Mouse (Mus musculus): ENCODE results near the gene Crybb3. TPM values are rescaled to one million over a fixed set of nuclear protein-coding genes. Genes with fewer than 3 reads are reported as not detected.
"Not testable (repeated sequence)": the region's sequence is repeated elsewhere in the genome, so short reads cannot be mapped to it uniquely, and the experiment has no call there.

Gene Crybb3
- total RNA-seq (2021), result 1 to 10 TPM in 1 of 2 experiments, under 1 TPM in 1; 0.62 to 1.5 TPM
- long read RNA-seq, experiment 1, partial matches to known transcripts, result 0 of 1 reads
- long read RNA-seq, experiment 1, other reads (novel, unspliced or antisense), result 1 of 1 reads
- long read RNA-seq, experiment 2, partial matches to known transcripts, result 0 of 1 reads
- long read RNA-seq, experiment 2, other reads (novel, unspliced or antisense), result 0 of 1 reads

GRCm38 (mm10) chr5:113081439-113081838 lies at the start of gene Crybb3:
Gene Crybb3, minus strand, starts transcription at chr5:113081584.
- no peak for DNase-seq

- DNase-seq, result no peak
Measured at GRCm38 (mm10) chr5:113128426-113128825, 47.0 kb upstream of the Crybb3 start.

GRCm38 (mm10) chr5:113126476-113126875 lies 45.1 kb upstream of the Crybb3 start:
- DNase-seq, result no peak

- no peak for DNase-seq
Measured at GRCm38 (mm10) chr5:113123693-113124092, 42.3 kb upstream of the Crybb3 start.

GRCm38 (mm10) chr5:113122326-113123054 lies 41.1 kb upstream of the Crybb3 start:
- peak; percentile 53 for DNase-seq

GRCm38 (mm10) chr5:113121591-113121875 lies 40.1 kb upstream of the Crybb3 start:
- no peak for DNase-seq

- no peak for DNase-seq
Measured at GRCm38 (mm10) chr5:113120741-113121590, 39.6 kb upstream of the Crybb3 start.

GRCm38 (mm10) chr5:113119861-113120465 lies 38.6 kb upstream of the Crybb3 start:
- DNase-seq, result no peak

GRCm38 (mm10) chr5:113119291-113119690 lies 37.9 kb upstream of the Crybb3 start:
- no peak for DNase-seq

GRCm38 (mm10) chr5:113118695-113119094 lies 37.3 kb upstream of the Crybb3 start:
- DNase-seq, result no peak

GRCm38 (mm10) chr5:113117361-113117760 lies 36.0 kb upstream of the Crybb3 start:
- DNase-seq, result no peak

GRCm38 (mm10) chr5:113115896-113116295 lies 34.5 kb upstream of the Crybb3 start:
- DNase-seq, result no peak

- peak; percentile 72 for DNase-seq
Measured at GRCm38 (mm10) chr5:113114264-113115225, 33.2 kb upstream of the Crybb3 start.

- no peak for DNase-seq
Measured at GRCm38 (mm10) chr5:113113120-113113519, 31.7 kb upstream of the Crybb3 start.

- DNase-seq, result no peak
Measured at GRCm38 (mm10) chr5:113111336-113111735, 30.0 kb upstream of the Crybb3 start.

GRCm38 (mm10) chr5:113110929-113111328 lies 29.5 kb upstream of the Crybb3 start:
- DNase-seq, result no peak

GRCm38 (mm10) chr5:113109651-113110050 lies 28.3 kb upstream of the Crybb3 start:
- not testable (repeated sequence) for DNase-seq

GRCm38 (mm10) chr5:113108165-113108764 lies 26.9 kb upstream of the Crybb3 start:
- DNase-seq, result no peak

GRCm38 (mm10) chr5:113107709-113108108 lies 26.3 kb upstream of the Crybb3 start:
- no peak for DNase-seq

GRCm38 (mm10) chr5:113106594-113106993 lies 25.2 kb upstream of the Crybb3 start:
- DNase-seq, result peak; percentile 47

- no peak for DNase-seq
Measured at GRCm38 (mm10) chr5:113105481-113105880, 24.1 kb upstream of the Crybb3 start.

All from gastrocnemius, postnatal 25 days (tissue).